Mouse (Mus musculus): ENCODE measurements around the gene Wdr73. TPM values are rescaled to one million over a fixed set of nuclear protein-coding genes. Genes with fewer than 3 reads are reported as not detected.

Gene Wdr73
- polyA plus RNA-seq, 1 experiment, result 12.8 TPM

DNA sequence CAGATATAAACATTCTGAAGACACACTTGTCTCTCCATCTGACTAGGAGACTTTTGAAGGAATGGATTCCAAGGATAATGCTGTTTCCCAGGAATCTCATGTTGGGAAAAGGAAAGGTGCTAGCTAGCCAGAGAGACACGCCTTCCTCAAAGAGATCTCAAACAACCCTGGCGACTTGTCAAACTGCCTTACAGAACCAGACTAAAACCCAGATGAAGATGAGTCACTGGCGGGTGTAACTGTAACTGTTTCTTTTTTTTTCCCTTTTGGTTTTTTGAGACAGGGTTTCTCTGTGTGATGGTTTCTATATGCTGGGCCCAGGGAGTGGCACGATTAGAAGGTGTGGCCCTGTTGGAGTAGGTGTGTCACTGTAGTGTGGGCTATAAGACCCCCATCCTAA lies 60.1 kb downstream of the Wdr73 start:
- H3K27ac ChIP-seq (ENCODE audit: insufficient read depth, low read length), result no peak overlapping the region
- H3K36me3 ChIP-seq (ENCODE audit: control insufficient read depth, insufficient read depth, low read length), result no peaks in the 10 kb centered on the region
- H3K27me3 ChIP-seq (ENCODE audit: control insufficient read depth, insufficient read depth, low read length), result no peaks in the 10 kb centered on the region
- no peak for DNase-seq (ENCODE audit: low read depth in 1 of 2, low spot score in 2 of 2)
- 60% methylated on average over 4 of the region's 4 CpGs for WGBS
- H3K4me3 ChIP-seq (ENCODE audit: extremely low read depth, insufficient read depth, insufficient read length), result no peak overlapping the region
- peaks cover 3% of the 10 kb centered on the region; the same call in 1 of the 2 replicates for H3K4me1 ChIP-seq (ENCODE audit: control insufficient read depth, insufficient read depth, insufficient read length)
- TF ChIP-seq CTCF (IDR thresholded peaks at IDR 0.05; ENCODE audit: extremely low read depth, insufficient read depth, insufficient read length, insufficient replicate concordance) (no peak), POLR2A (IDR thresholded peaks at IDR 0.05; ENCODE audit: low read depth, low read length) (no peak)

Other genes starting within 250 kb of the Wdr73 start
- gene Crtc3, start 212.4 kb downstream of the Wdr73 start, polyA plus RNA-seq (2012; rRNA removed), result 19.1 and 21.3 TPM in 2 replicates
- gene Iqgap1, start 75.3 kb downstream of the Wdr73 start, polyA plus RNA-seq (2012; rRNA removed), result 55.9 and 70.9 TPM in 2 replicates
- gene Zscan2, start 40.3 kb downstream of the Wdr73 start, polyA plus RNA-seq (2012; rRNA removed), result 4.3 and 6.5 TPM in 2 replicates
- gene Nmb, start 3.8 kb upstream of the Wdr73 start, polyA plus RNA-seq (2012; rRNA removed), result 5.3 and 5.4 TPM in 2 replicates
- 36.9 and 45.3 TPM in 2 replicates for gene Sec11a, start 46.5 kb upstream of the Wdr73 start, polyA plus RNA-seq (2012; rRNA removed)
- gene Zfp592, start 92.4 kb upstream of the Wdr73 start, polyA plus RNA-seq (2012; rRNA removed), result 24.7 and 28.1 TPM in 2 replicates
- 0.12 TPM in 2 replicates for gene Alpk3, start 156.3 kb upstream of the Wdr73 start, polyA plus RNA-seq (2012; rRNA removed)
- 0.07 and 0.12 TPM in 2 replicates for gene Slc28a1, start 213.5 kb upstream of the Wdr73 start, polyA plus RNA-seq (2012; rRNA removed)